Mouse (Mus musculus) layer of hippocampus, adult 9-11 months (tissue): ENCODE data around the gene Snx11.
"Not testable (repeated sequence)": the region's sequence is repeated elsewhere in the genome, so short reads cannot be mapped to it uniquely, and the experiment has no call there.

Source experiments
- DNase-seq: peaks from one replicate; pipeline ENCODE4 v3.0.0; 2022

Snx11 gene

GRCm38 (mm10) chr11:96795491-96795890, 18.1 kb upstream of the Snx11 start:
- no peak for DNase-seq

- DNase-seq = no peak
These were observed 13.3 kb upstream of the Snx11 start for GRCm38 (mm10) chr11:96790681-96791080.

- no peak for DNase-seq
These were observed 12.6 kb upstream of the Snx11 start for GRCm38 (mm10) chr11:96789990-96790389.

GRCm38 (mm10) chr11:96788871-96789795, 11.8 kb upstream of the Snx11 start, which contains the start of gene Cbx1:
Gene Cbx1, plus strand, starts transcription at chr11:96789127.
- DNase-seq = peak; percentile 91

- no peak for DNase-seq
These were observed 9.5 kb upstream of the Snx11 start for GRCm38 (mm10) chr11:96786731-96787450.

GRCm38 (mm10) chr11:96784847-96785246, 7.5 kb upstream of the Snx11 start:
- DNase-seq = not testable (repeated sequence)

- no peak for DNase-seq
These were observed 4.1 kb upstream of the Snx11 start for GRCm38 (mm10) chr11:96781425-96781824.

GRCm38 (mm10) chr11:96780306-96780705, 2.9 kb upstream of the Snx11 start:
- DNase-seq = no peak

- not testable (repeated sequence) for DNase-seq
These were observed 785 bp upstream of the Snx11 start for GRCm38 (mm10) chr11:96778061-96778627.

GRCm38 (mm10) chr11:96776068-96776467, 1.3 kb downstream of the Snx11 start:
- DNase-seq = no peak

GRCm38 (mm10) chr11:96775665-96776064, 1.7 kb downstream of the Snx11 start:
- no peak for DNase-seq

- DNase-seq = no peak
These were observed 2.3 kb downstream of the Snx11 start for GRCm38 (mm10) chr11:96775063-96775462.

GRCm38 (mm10) chr11:96774536-96774935, 2.8 kb downstream of the Snx11 start:
- no peak for DNase-seq

GRCm38 (mm10) chr11:96772413-96772812, 4.9 kb downstream of the Snx11 start:
- no peak for DNase-seq

GRCm38 (mm10) chr11:96771274-96771975, 5.9 kb downstream of the Snx11 start:
- DNase-seq = no peak

GRCm38 (mm10) chr11:96768240-96768639, 9.1 kb downstream of the Snx11 start:
- no peak for DNase-seq

- peak; percentile 55 for DNase-seq
These were observed 10.3 kb downstream of the Snx11 start for GRCm38 (mm10) chr11:96767096-96767495.

GRCm38 (mm10) chr11:96766555-96766954, 10.8 kb downstream of the Snx11 start:
- DNase-seq = no peak

GRCm38 (mm10) chr11:96765645-96766044, 11.7 kb downstream of the Snx11 start:
- no peak for DNase-seq

GRCm38 (mm10) chr11:96764511-96765350, 12.6 kb downstream of the Snx11 start:
- DNase-seq = no peak

GRCm38 (mm10) chr11:96762742-96763470, 14.5 kb downstream of the Snx11 start:
- peak; percentile 38 for DNase-seq
